Mouse (Mus musculus): Measurements from ENCODE around the gene Chn2. TPM values are rescaled to one million over a fixed set of nuclear protein-coding genes. Genes with fewer than 3 reads are reported as not detected.

Gene Chn2
- polyA plus RNA-seq, 1 experiment from 2014 or later = 23.5 TPM

- WGBS = 56% methylated on average over 2 of the region's 2 CpGs
- H3K27me3 ChIP-seq (ENCODE audit: control insufficient read depth, insufficient read depth, low read length) = no peaks in the 10 kb centered on the region
These were observed 224.5 kb downstream of the Chn2 start for GRCm38 (mm10) chr6:54263890-54264289.

GRCm38 (mm10) chr6:54264537-54264936, 225.2 kb downstream of the Chn2 start:
- H3K36me3 ChIP-seq (ENCODE audit: control insufficient read depth, insufficient read depth, low read length) = no peaks in the 10 kb centered on the region

More at GRCm38 (mm10) chr6:54263890-54264289, 224.5 kb downstream of the Chn2 start:
- Histone ChIP-seq H3K9ac (replicated peaks; ENCODE audit: low read depth, low read length) (no peak overlapping the region), H3K4me1 (ENCODE audit: control insufficient read depth, insufficient read depth, low read length) (no peaks in the 10 kb centered on the region), H3K4me2 (ENCODE audit: low read depth, low read length) (no peak overlapping the region), H3K4me3 (ENCODE audit: low read depth, low read length) (no peak overlapping the region), H3K9me3 (ENCODE audit: control insufficient read depth, low read length) (no peaks in the 10 kb centered on the region), H3K27ac (ENCODE audit: low read depth, low read length) (no peak overlapping the region), H3K36me3 (ENCODE audit: control insufficient read depth, insufficient read depth, low read length) (no peaks in the 10 kb centered on the region)
- no peak for ATAC-seq (ENCODE audit: low read depth)

DNA sequence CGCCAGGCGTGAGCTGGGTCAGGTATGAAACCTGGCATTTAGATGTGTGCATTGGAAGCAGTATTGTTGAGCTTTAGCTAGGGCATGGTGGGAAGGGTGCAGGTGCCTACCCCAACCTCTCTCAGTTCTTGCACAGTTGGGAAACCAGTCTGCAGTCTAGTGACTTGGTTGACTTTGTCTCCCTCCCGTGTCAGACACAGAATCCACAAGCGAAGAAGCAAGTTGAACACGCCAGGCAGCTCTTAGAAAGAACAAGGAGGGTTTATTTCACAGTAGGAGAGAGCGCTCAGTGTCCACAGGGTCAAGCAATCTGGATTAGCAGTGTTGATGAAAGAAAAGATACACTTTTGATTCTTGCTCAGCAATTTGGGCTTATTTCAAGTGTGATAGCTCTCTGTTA, 226.0 kb downstream of the Chn2 start:
- no peak overlapping the region for H3K4me3 ChIP-seq (ENCODE audit: low read depth, low read length)
- H3K27ac ChIP-seq (ENCODE audit: low read depth, low read length) = no peak overlapping the region
- no peaks in the 10 kb centered on the region for H3K27me3 ChIP-seq (ENCODE audit: control insufficient read depth, insufficient read depth, low read length)
- H3K4me2 ChIP-seq (ENCODE audit: low read depth, low read length) = no peak overlapping the region
- H3K9me3 ChIP-seq (ENCODE audit: control insufficient read depth, low read length) = no peaks in the 10 kb centered on the region
- ATAC-seq (ENCODE audit: low read depth) = no peak
- H3K4me1 ChIP-seq (ENCODE audit: control insufficient read depth, insufficient read depth, low read length) = no peaks in the 10 kb centered on the region
- H3K36me3 ChIP-seq (ENCODE audit: control insufficient read depth, insufficient read depth, low read length) = no peaks in the 10 kb centered on the region
- WGBS = 89% methylated on average over 6 of the region's 6 CpGs
- no peak overlapping the region for H3K9ac ChIP-seq (replicated peaks; ENCODE audit: low read depth, low read length)

More at GRCm38 (mm10) chr6:54264537-54264936, 225.2 kb downstream of the Chn2 start:
- Histone ChIP-seq H3K4me3 (ENCODE audit: low read depth, low read length) (no peak overlapping the region), H3K9me3 (ENCODE audit: control insufficient read depth, low read length) (no peaks in the 10 kb centered on the region), H3K9ac (replicated peaks; ENCODE audit: low read depth, low read length) (no peak overlapping the region), H3K4me1 (ENCODE audit: control insufficient read depth, insufficient read depth, low read length) (no peaks in the 10 kb centered on the region), H3K4me2 (ENCODE audit: low read depth, low read length) (no peak overlapping the region), H3K27me3 (ENCODE audit: control insufficient read depth, insufficient read depth, low read length) (no peaks in the 10 kb centered on the region), H3K27ac (ENCODE audit: low read depth, low read length) (no peak overlapping the region)
- 75% methylated on average over 7 of the region's 7 CpGs for WGBS
- ATAC-seq (ENCODE audit: low read depth) = no peak

- Histone ChIP-seq H3K4me2 (ENCODE audit: low read depth, low read length) (no peak overlapping the region), H3K4me1 (ENCODE audit: control insufficient read depth, insufficient read depth, low read length) (0 out of 2 replicates have a peak, but pooled peaks cover 6% of the 10 kb centered on the region), H3K9ac (replicated peaks; ENCODE audit: low read depth, low read length) (no peak overlapping the region), H3K27me3 (ENCODE audit: control insufficient read depth, insufficient read depth, low read length) (no peaks in the 10 kb centered on the region), H3K4me3 (ENCODE audit: low read depth, low read length) (no peak overlapping the region), H3K36me3 (ENCODE audit: control insufficient read depth, insufficient read depth, low read length) (no peaks in the 10 kb centered on the region), H3K9me3 (ENCODE audit: control insufficient read depth, low read length) (no peaks in the 10 kb centered on the region), H3K27ac (ENCODE audit: low read depth, low read length) (no peak overlapping the region)
- 61% methylated on average over 14 of the region's 14 CpGs for WGBS
- no peak for ATAC-seq (ENCODE audit: low read depth)
These were observed 233.4 kb downstream of the Chn2 start for GRCm38 (mm10) chr6:54272556-54273378.

- H3K9ac ChIP-seq (replicated peaks; ENCODE audit: low read depth, low read length) = no peak overlapping the region
- H3K27ac ChIP-seq (ENCODE audit: low read depth, low read length) = no peak overlapping the region
- 0 out of 2 replicates have a peak, but pooled peaks cover 6% of the 10 kb centered on the region for H3K4me1 ChIP-seq (ENCODE audit: control insufficient read depth, insufficient read depth, low read length)
- WGBS = 40% methylated on average over 6 of the region's 6 CpGs
- no peaks in the 10 kb centered on the region for H3K27me3 ChIP-seq (ENCODE audit: control insufficient read depth, insufficient read depth, low read length)
- H3K4me2 ChIP-seq (ENCODE audit: low read depth, low read length) = no peak overlapping the region
- no peak overlapping the region for H3K4me3 ChIP-seq (ENCODE audit: low read depth, low read length)
- no peaks in the 10 kb centered on the region for H3K9me3 ChIP-seq (ENCODE audit: control insufficient read depth, low read length)
- no peaks in the 10 kb centered on the region for H3K36me3 ChIP-seq (ENCODE audit: control insufficient read depth, insufficient read depth, low read length)
- ATAC-seq (ENCODE audit: low read depth) = no peak
These were observed 234.0 kb downstream of the Chn2 start for GRCm38 (mm10) chr6:54273379-54273730.

GRCm38 (mm10) chr6:54277234-54277633, 237.9 kb downstream of the Chn2 start:
- WGBS = 86% methylated on average over 4 of the region's 4 CpGs

GRCm38 (mm10) chr6:54277828-54278227, 238.5 kb downstream of the Chn2 start:
- H3K4me3 ChIP-seq (ENCODE audit: low read depth, low read length) = no peak overlapping the region
- no peak overlapping the region for H3K4me2 ChIP-seq (ENCODE audit: low read depth, low read length)
- no peaks in the 10 kb centered on the region for H3K27me3 ChIP-seq (ENCODE audit: control insufficient read depth, insufficient read depth, low read length)
- H3K9ac ChIP-seq (replicated peaks; ENCODE audit: low read depth, low read length) = no peak overlapping the region
- H3K4me1 ChIP-seq (ENCODE audit: control insufficient read depth, insufficient read depth, low read length) = 0 out of 2 replicates have a peak, but pooled peaks cover 2% of the 10 kb centered on the region
- no peaks in the 10 kb centered on the region for H3K9me3 ChIP-seq (ENCODE audit: control insufficient read depth, low read length)
- H3K36me3 ChIP-seq (ENCODE audit: control insufficient read depth, insufficient read depth, low read length) = no peaks in the 10 kb centered on the region
- no peak for ATAC-seq (ENCODE audit: low read depth)
- H3K27ac ChIP-seq (ENCODE audit: low read depth, low read length) = no peak overlapping the region
- WGBS = 60% methylated on average over 5 of the region's 5 CpGs

More at GRCm38 (mm10) chr6:54277234-54277633, 237.9 kb downstream of the Chn2 start:
- no peaks in the 10 kb centered on the region for H3K36me3 ChIP-seq (ENCODE audit: control insufficient read depth, insufficient read depth, low read length)
- no peak overlapping the region for H3K4me2 ChIP-seq (ENCODE audit: low read depth, low read length)
- H3K9me3 ChIP-seq (ENCODE audit: control insufficient read depth, low read length) = no peaks in the 10 kb centered on the region
- no peak overlapping the region for H3K27ac ChIP-seq (ENCODE audit: low read depth, low read length)
- no peak for ATAC-seq (ENCODE audit: low read depth)
- H3K9ac ChIP-seq (replicated peaks; ENCODE audit: low read depth, low read length) = no peak overlapping the region
- no peaks in the 10 kb centered on the region for H3K27me3 ChIP-seq (ENCODE audit: control insufficient read depth, insufficient read depth, low read length)
- no peak overlapping the region for H3K4me3 ChIP-seq (ENCODE audit: low read depth, low read length)
- 0 out of 2 replicates have a peak, but pooled peaks cover 6% of the 10 kb centered on the region for H3K4me1 ChIP-seq (ENCODE audit: control insufficient read depth, insufficient read depth, low read length)

DNA sequence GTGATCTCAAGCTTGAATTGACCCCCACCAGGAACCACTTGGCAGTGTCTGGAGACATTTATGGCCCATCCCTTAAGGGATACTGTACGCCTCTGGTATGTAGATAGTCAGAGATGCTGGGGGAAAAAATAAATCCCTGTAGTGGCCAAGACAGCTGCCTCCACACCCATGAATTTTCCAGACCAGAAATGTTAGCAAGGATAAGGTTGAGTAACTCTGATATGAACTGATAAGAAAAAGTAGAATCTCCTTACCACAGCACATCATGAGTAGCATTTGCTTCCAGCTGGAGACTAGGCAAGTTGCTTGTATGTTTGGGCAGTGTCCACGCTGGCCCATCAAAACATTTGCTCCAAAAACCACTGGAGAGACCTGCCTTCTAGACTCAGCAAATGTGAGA, 239.3 kb downstream of the Chn2 start:
- no peaks in the 10 kb centered on the region for H3K9me3 ChIP-seq (ENCODE audit: control insufficient read depth, low read length)
- H3K4me1 ChIP-seq (ENCODE audit: control insufficient read depth, insufficient read depth, low read length) = no peaks in the 10 kb centered on the region
- H3K9ac ChIP-seq (replicated peaks; ENCODE audit: low read depth, low read length) = no peak overlapping the region
- H3K27me3 ChIP-seq (ENCODE audit: control insufficient read depth, insufficient read depth, low read length) = no peaks in the 10 kb centered on the region
- H3K27ac ChIP-seq (ENCODE audit: low read depth, low read length) = no peak overlapping the region
- ATAC-seq (ENCODE audit: low read depth) = no peak
- H3K36me3 ChIP-seq (ENCODE audit: control insufficient read depth, insufficient read depth, low read length) = no peaks in the 10 kb centered on the region
- WGBS = 59% methylated on average over 2 of the region's 2 CpGs
- H3K4me3 ChIP-seq (ENCODE audit: low read depth, low read length) = no peak overlapping the region
- no peak overlapping the region for H3K4me2 ChIP-seq (ENCODE audit: low read depth, low read length)

GRCm38 (mm10) chr6:54279391-54279790, 240.0 kb downstream of the Chn2 start:
- no peaks in the 10 kb centered on the region for H3K36me3 ChIP-seq (ENCODE audit: control insufficient read depth, insufficient read depth, low read length)

More at GRCm38 (mm10) chr6:54279391-54279790, 240.0 kb downstream of the Chn2 start:
- Histone ChIP-seq H3K9ac (replicated peaks; ENCODE audit: low read depth, low read length) (no peak overlapping the region), H3K4me1 (ENCODE audit: control insufficient read depth, insufficient read depth, low read length) (no peaks in the 10 kb centered on the region), H3K4me3 (ENCODE audit: low read depth, low read length) (no peak overlapping the region), H3K27me3 (ENCODE audit: control insufficient read depth, insufficient read depth, low read length) (no peaks in the 10 kb centered on the region), H3K4me2 (ENCODE audit: low read depth, low read length) (no peak overlapping the region), H3K27ac (ENCODE audit: low read depth, low read length) (no peak overlapping the region), H3K9me3 (ENCODE audit: control insufficient read depth, low read length) (no peaks in the 10 kb centered on the region)
- no peak for ATAC-seq (ENCODE audit: low read depth)
- 71% methylated on average over 11 of the region's 11 CpGs for WGBS

All from neural tube, embryonic 14.5 days (tissue).